Mouse (Mus musculus): ENCODE measurements around the gene Pdk2. TPM values are rescaled to one million over a fixed set of nuclear protein-coding genes. Genes with fewer than 3 reads are reported as not detected.
A peak's percentile ranks its signal among the peaks of the same experiment; 100 is the strongest.

The Pdk2 gene
- polyA plus RNA-seq, 1 experiment from 2014 or later, result 24.9 TPM

GRCm38 (mm10) chr11:95038818-95039655, 2.1 kb downstream of the Pdk2 start:
- WGBS, result 82% methylated on average over 13 of the region's 13 CpGs
- Histone ChIP-seq H3K27me3 (replicated peaks) (no peaks in the 10 kb centered on the region), H3K4me3 (replicated peaks) (no peak overlapping the region), H3K36me3 (no peaks in the 10 kb centered on the region), H3K27ac (replicated peaks) (no peak overlapping the region), H3K4me1 (peaks cover 22% of the 10 kb centered on the region), H3K9me3 (replicated peaks) (no peaks in the 10 kb centered on the region), H3K9ac (replicated peaks) (no peak overlapping the region), H3K4me2 (no peak overlapping the region)
- no peak for ATAC-seq (ENCODE audit: low FRiP score)

DNA sequence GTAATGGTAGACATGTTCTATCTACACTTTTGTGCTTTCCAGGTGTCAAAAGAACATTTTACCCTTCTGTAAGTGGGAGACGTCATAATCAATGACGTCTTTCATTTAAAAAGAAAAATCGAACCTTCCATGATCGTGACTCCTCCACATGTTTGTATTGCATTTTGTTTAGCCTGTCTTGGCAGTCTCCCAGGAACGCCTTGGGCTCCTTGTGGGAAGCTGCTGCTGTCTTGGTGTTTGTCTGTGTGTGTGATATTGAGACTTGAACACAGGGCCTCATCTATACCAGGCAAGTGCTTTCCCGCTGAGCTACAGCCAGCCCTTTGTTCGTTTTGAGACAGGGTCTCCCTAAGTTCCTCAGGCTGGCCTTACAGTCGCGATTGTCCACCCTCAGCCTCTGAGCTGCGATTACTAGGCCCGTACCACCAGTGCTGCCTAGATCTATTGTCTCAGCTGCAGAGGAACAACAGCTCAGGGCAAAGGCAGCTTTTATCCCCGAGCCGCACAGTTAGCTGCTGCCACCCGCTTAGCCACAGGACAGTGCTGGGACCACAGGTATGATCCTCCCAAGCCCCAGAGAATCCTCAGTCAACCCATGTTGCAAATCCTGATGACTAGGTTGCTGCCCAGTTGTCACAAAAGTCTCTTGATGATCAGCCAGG, 2.9 kb downstream of the Pdk2 start:
- H3K4me2 ChIP-seq, result no peak overlapping the region
- peaks cover 22% of the 10 kb centered on the region for H3K4me1 ChIP-seq
- H3K27ac ChIP-seq (replicated peaks), result no peak overlapping the region
- WGBS, result 67% methylated on average over 14 of the region's 14 CpGs
- H3K27me3 ChIP-seq (replicated peaks), result no peaks in the 10 kb centered on the region
- H3K36me3 ChIP-seq, result no peaks in the 10 kb centered on the region
- H3K9me3 ChIP-seq (replicated peaks), result no peaks in the 10 kb centered on the region
- no peak overlapping the region for H3K9ac ChIP-seq (replicated peaks)
- ATAC-seq (ENCODE audit: low FRiP score), result no peak
- H3K4me3 ChIP-seq (replicated peaks), result no peak overlapping the region

DNA sequence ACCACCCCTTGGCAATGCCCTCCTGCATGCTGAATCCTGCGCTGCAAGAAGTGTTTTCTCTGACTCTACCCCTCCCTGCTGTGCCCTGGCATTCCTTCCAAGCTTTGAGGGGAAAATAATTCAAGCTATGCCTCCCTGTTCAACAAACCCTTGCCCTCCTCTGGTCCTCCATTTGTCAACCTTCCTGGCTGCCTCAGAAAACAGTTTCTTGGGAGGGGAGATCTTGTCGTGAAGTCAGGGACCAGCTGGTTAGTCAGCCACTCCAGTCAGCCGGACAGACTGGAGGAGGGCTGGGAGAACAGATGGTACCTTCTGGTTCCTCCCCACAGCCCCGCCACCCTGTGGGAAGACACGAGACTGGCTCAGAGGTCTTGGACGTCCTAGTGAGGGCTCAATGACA, 3.8 kb downstream of the Pdk2 start:
- Histone ChIP-seq H3K9me3 (replicated peaks) (no peaks in the 10 kb centered on the region), H3K9ac (replicated peaks) (no peak overlapping the region), H3K4me2 (no peak overlapping the region), H3K27me3 (replicated peaks) (no peaks in the 10 kb centered on the region), H3K27ac (replicated peaks) (no peak overlapping the region), H3K4me1 (peaks cover 20% of the 10 kb centered on the region), H3K36me3 (no peaks in the 10 kb centered on the region), H3K4me3 (replicated peaks) (no peak overlapping the region)
- WGBS, result 54% methylated on average over 6 of the region's 6 CpGs
- no peak for ATAC-seq (ENCODE audit: low FRiP score)

- Histone ChIP-seq H3K9ac (replicated peaks) (no peak overlapping the region), H3K4me2 (no peak overlapping the region), H3K9me3 (replicated peaks) (no peaks in the 10 kb centered on the region), H3K4me3 (replicated peaks) (no peak overlapping the region), H3K27ac (replicated peaks) (no peak overlapping the region), H3K27me3 (replicated peaks) (no peaks in the 10 kb centered on the region), H3K4me1 (peaks cover 14% of the 10 kb centered on the region), H3K36me3 (no peaks in the 10 kb centered on the region)
- WGBS, result 96% methylated on average over 5 of the region's 5 CpGs
- no peak for ATAC-seq (ENCODE audit: low FRiP score)
Measured at GRCm38 (mm10) chr11:95036521-95036920, 4.6 kb downstream of the Pdk2 start.

DNA sequence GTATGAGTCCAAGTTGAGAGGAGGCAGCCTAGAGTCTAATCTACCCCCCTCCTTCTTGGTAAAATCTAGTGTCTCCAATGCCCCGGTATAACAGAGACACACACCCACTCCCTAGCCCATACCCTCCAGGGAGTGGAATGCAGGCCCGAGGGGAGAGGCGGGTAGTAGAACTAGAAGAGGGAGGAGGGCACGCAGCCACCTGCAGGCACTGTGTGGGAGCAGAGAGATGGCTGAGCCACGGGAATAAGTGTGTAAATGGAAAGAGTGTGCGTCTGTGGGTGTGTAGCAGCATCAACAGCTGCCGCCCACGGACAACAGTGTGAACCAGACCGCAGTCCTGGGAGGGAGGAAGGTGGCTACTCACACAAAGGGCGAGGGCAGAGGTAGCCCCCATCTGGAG, 6.3 kb downstream of the Pdk2 start:
- Histone ChIP-seq H3K4me2 (no peak overlapping the region), H3K9ac (replicated peaks) (no peak overlapping the region), H3K4me3 (replicated peaks) (no peak overlapping the region), H3K27ac (replicated peaks) (no peak overlapping the region), H3K4me1 (peaks cover 4% of the 10 kb centered on the region; the same call in 1 of the 2 replicates), H3K27me3 (replicated peaks) (no peaks in the 10 kb centered on the region), H3K36me3 (no peaks in the 10 kb centered on the region), H3K9me3 (replicated peaks) (no peaks in the 10 kb centered on the region)
- WGBS, result 73% methylated on average over 10 of the region's 10 CpGs
- no peak for ATAC-seq (ENCODE audit: low FRiP score)

- Histone ChIP-seq H3K4me3 (replicated peaks) (no peak overlapping the region), H3K27me3 (replicated peaks) (no peaks in the 10 kb centered on the region), H3K4me1 (no peaks in the 10 kb centered on the region), H3K36me3 (peaks cover 2% of the 10 kb centered on the region; the same call in 1 of the 2 replicates), H3K9me3 (replicated peaks) (no peaks in the 10 kb centered on the region), H3K4me2 (no peak overlapping the region), H3K27ac (replicated peaks) (no peak overlapping the region), H3K9ac (replicated peaks) (no peak overlapping the region)
- WGBS, result 87% methylated on average over 14 of the region's 14 CpGs
- no peak for ATAC-seq (ENCODE audit: low FRiP score)
Measured at GRCm38 (mm10) chr11:95033617-95034016, 7.5 kb downstream of the Pdk2 start.

DNA sequence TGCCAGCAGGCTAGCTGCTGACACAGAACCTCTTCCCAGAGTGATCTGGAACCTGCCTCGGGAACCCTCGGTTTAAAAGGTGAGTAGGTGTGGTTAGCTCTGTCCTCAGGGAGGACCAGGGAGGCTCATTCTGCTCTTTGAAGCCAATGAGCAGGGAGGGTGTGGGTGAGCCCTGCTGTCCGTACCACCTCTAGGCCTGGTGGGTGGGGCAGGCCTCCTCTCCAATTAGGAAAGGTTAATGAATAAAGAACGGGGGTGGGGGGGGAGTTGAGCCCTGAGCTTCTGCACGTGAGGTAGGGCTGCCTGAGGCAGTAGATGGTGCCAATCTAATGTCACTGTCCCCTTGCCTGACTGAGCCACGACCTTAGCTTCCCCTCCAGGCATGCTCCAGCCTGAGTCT, 8.2 kb downstream of the Pdk2 start:
- H3K27me3 ChIP-seq (replicated peaks), result no peaks in the 10 kb centered on the region
- H3K4me3 ChIP-seq (replicated peaks), result no peak overlapping the region
- WGBS, result 31% methylated on average over 6 of the region's 6 CpGs
- peaks cover 2% of the 10 kb centered on the region; the same call in 1 of the 2 replicates for H3K36me3 ChIP-seq
- H3K9me3 ChIP-seq (replicated peaks), result no peaks in the 10 kb centered on the region
- peaks cover 4% of the 10 kb centered on the region; the same call in 1 of the 2 replicates for H3K4me1 ChIP-seq
- no peak for ATAC-seq (ENCODE audit: low FRiP score)
- H3K9ac ChIP-seq (replicated peaks), result no peak overlapping the region
- no peak overlapping the region for H3K4me2 ChIP-seq
- no peak overlapping the region for H3K27ac ChIP-seq (replicated peaks)

DNA sequence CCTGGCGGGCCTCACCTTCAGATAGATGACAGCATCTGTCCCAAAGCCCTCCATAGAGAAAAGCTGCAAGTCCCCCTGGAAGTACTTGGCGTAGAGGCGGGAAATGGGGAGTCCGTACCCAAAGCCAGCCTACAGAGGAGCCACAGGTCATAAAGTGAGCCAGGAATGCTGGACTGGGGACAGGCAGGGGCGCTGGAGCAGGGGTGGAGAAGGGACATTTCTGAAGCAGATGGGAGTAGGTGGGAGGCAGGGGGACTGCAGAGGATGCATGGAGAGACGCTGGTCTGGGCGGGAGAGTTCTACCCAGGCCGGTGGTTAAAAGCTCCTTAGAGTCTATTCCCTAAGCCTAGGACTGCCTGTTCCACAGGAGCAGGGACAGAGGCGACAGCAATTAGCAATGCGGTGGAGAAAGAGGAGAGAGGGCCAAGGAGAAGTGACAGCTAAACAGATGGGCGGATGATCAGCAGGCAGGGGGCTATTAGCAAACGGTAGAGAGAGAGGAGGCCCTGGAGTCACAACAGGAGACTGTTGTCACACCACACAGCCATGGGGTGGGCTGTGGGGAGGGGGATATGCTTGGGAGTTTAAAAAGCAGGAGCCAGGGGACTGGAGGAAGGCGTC, 13.2 kb downstream of the Pdk2 start:
- H3K4me1 ChIP-seq, result peaks cover 7% of the 10 kb centered on the region; the same call in 1 of the 2 replicates
- H3K4me2 ChIP-seq, result no peak overlapping the region
- no peaks in the 10 kb centered on the region for H3K9me3 ChIP-seq (replicated peaks)
- H3K4me3 ChIP-seq (replicated peaks), result no peak overlapping the region
- no peak overlapping the region for H3K9ac ChIP-seq (replicated peaks)
- no peak overlapping the region for H3K27ac ChIP-seq (replicated peaks)
- WGBS, result 17% methylated on average over 13 of the region's 13 CpGs
- no peak for ATAC-seq (ENCODE audit: low FRiP score)
- H3K27me3 ChIP-seq (replicated peaks), result no peaks in the 10 kb centered on the region
- peaks cover 31% of the 10 kb centered on the region for H3K36me3 ChIP-seq

GRCm38 (mm10) chr11:95026849-95027248, 14.3 kb downstream of the Pdk2 start:
- Histone ChIP-seq H3K4me2 (no peak overlapping the region), H3K4me1 (peaks cover 7% of the 10 kb centered on the region; the same call in 1 of the 2 replicates), H3K36me3 (peaks cover 42% of the 10 kb centered on the region), H3K27ac (replicated peaks) (no peak overlapping the region), H3K27me3 (replicated peaks) (no peaks in the 10 kb centered on the region), H3K4me3 (replicated peaks) (no peak overlapping the region), H3K9ac (replicated peaks) (no peak overlapping the region), H3K9me3 (replicated peaks) (no peaks in the 10 kb centered on the region)
- no peak for ATAC-seq (ENCODE audit: low FRiP score)
- 91% methylated on average over 6 of the region's 6 CpGs for WGBS

DNA sequence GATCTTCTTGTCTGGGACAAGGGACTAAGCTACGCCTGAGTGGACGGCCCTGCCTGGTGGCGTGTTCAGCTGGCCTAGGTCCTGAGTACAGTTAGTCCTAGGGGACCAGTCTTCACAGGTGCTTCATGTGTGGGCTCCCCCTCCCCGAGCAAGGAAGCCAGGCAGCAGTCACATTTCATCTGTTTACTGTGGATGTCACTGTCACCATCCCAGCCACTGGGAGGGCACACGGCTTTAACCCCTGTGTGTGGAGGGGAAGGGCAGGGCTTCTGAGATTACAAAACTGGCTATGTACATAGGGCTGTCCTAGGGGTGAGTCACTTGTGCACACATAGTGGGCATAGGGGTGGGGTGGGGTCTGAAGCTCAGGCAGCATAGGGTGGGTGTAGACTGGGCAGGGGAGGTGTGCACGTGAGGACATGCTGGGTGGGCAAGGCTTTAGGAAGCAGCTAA, 15.0 kb downstream of the Pdk2 start:
- WGBS, result 74% methylated on average over 6 of the region's 6 CpGs
- no peak overlapping the region for H3K27ac ChIP-seq (replicated peaks)
- no peak overlapping the region for H3K4me2 ChIP-seq
- H3K36me3 ChIP-seq, result peaks cover 49% of the 10 kb centered on the region
- no peak overlapping the region for H3K9ac ChIP-seq (replicated peaks)
- no peak for ATAC-seq (ENCODE audit: low FRiP score)
- no peaks in the 10 kb centered on the region for H3K27me3 ChIP-seq (replicated peaks)
- peaks cover 7% of the 10 kb centered on the region; the same call in 1 of the 2 replicates for H3K4me1 ChIP-seq
- no peak overlapping the region for H3K4me3 ChIP-seq (replicated peaks)
- no peaks in the 10 kb centered on the region for H3K9me3 ChIP-seq (replicated peaks)

DNA sequence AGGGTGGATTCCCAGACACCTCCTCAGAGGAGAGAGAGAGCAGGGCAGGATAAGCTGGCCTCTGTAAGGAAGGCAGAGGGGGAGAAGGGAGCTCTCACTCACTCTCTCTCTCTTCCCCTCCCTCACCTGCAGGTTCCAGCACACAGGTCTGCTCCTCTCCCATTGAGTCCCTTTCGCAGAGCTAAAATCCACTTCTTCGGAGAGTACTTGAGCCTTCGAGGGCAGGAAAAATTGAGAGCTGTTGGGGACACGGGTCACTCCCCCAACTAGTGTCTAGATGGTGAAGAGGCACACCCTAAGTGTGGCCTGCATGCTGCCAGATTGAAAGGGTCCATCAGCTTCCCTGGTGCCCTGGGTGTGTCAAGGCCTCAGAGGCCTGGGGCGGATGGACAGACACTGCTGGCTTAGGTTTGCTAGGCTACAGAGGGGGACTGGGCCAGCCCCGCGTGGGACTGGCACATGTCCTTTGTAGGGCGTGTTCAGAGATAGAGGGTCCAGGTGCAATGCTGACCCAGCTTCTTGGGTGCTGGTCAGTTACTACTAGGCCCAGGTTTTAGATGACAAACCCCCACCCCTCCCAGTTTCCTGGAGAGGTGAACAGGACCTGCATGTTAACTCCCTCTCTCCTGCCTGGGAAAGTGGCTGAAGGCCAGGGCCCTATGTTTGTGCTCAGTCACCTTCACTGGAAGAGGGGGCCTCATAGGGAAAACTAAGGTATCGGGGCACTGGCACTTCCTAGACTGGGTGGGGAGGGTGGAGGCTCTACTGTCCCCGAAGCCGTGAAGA, 15.7 kb downstream of the Pdk2 start:
- Histone ChIP-seq H3K36me3 (peaks cover 56% of the 10 kb centered on the region), H3K27me3 (replicated peaks) (no peaks in the 10 kb centered on the region), H3K4me3 (replicated peaks) (no peak overlapping the region), H3K9ac (replicated peaks) (no peak overlapping the region), H3K4me1 (peaks cover 7% of the 10 kb centered on the region; the same call in 1 of the 2 replicates), H3K9me3 (replicated peaks) (no peaks in the 10 kb centered on the region), H3K4me2 (no peak overlapping the region), H3K27ac (replicated peaks) (peak overlapping the region; percentile 60; the same call in 1 of the 2 replicates)
- WGBS, result 89% methylated on average over 11 of the region's 11 CpGs
- ATAC-seq (ENCODE audit: low FRiP score), result no peak
